In the genomic region with DNA sequence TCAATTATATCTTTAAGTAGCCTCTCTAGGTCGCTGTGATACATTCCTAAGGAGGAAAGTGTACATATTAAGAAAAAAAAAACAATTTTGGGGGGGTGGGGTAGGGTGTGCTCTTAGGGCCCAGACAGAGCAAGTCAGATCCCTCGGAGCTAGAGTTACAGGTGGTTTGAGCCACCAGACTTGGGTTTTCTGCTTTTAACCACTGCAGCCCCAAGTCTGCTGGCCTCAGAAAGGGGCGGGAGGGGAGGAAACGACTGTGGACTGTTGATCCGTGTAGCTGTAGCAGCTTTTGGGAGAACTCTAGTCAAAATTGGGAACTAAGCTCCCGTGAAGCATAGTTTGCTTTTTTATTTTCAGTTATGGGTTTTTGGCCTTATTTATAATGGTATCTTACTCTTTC, we compare ENCODE assay signal across 10 mouse cellular contexts. TPM values are rescaled to one million over a fixed set of nuclear protein-coding genes. Genes with fewer than 3 reads are reported as not detected.
DNase-seq lines count a peak whose midpoint lies in the region; ATAC-seq lines count a peak whose summit lies in the region.
"Had no signal": no experiment of that assay in that cellular context is flagged by ENCODE, and none has a peak within 500 bp of the region (broad histone marks: within the 10 kb centered on the region; RNA-seq: fewer than 3 reads in every experiment).

No protein-coding gene starts in this region.

- H3K4me1 ChIP-seq in lung, embryonic 15.5 days: peaks cover 9% of the 10 kb centered on the region
- H3K4me1 ChIP-seq in forebrain, embryonic 14.5 days (ENCODE audit: control insufficient read depth, insufficient read depth, low read length): peaks cover 8% of the 10 kb centered on the region
- H3K4me1 ChIP-seq in stomach, embryonic 16.5 days (ENCODE audit: control insufficient read depth, insufficient read depth, low read length): peaks cover 11% of the 10 kb centered on the region

- no peak for ATAC-seq in lung, embryonic 15.5 days (ENCODE audit: borderline replicate concordance, extremely low read depth, low FRiP score, low TSS enrichment)
- no peak for ATAC-seq in forebrain, embryonic 14.5 days
- ATAC-seq in stomach, embryonic 16.5 days (ENCODE audit: insufficient read depth, low FRiP score): no peak

- H3K27me3 ChIP-seq in lung, embryonic 15.5 days: no peaks in the 10 kb centered on the region
- no peaks in the 10 kb centered on the region for H3K27me3 ChIP-seq in forebrain, embryonic 14.5 days (replicated peaks; ENCODE audit: control insufficient read depth, insufficient read depth, low read length)
- H3K27me3 ChIP-seq in stomach, embryonic 16.5 days (ENCODE audit: control insufficient read depth, insufficient read depth, low read length): no peaks in the 10 kb centered on the region

- WGBS in lung, embryonic 15.5 days: 33% methylated on average over 6 of the region's 6 CpGs
- 47% methylated on average over 6 of the region's 6 CpGs for WGBS in forebrain, embryonic 14.5 days
- 42% methylated on average over 6 of the region's 6 CpGs for WGBS in stomach, embryonic 16.5 days

- H3K27ac ChIP-seq in lung, embryonic 15.5 days: no peak overlapping the region
- no peak overlapping the region for H3K27ac ChIP-seq in forebrain, embryonic 14.5 days (ENCODE audit: low read depth, low read length)
- H3K27ac ChIP-seq in stomach, embryonic 16.5 days (ENCODE audit: low read length): no peak overlapping the region

- H3K9me3 ChIP-seq in lung, embryonic 15.5 days: no peaks in the 10 kb centered on the region
- no peaks in the 10 kb centered on the region for H3K9me3 ChIP-seq in forebrain, embryonic 14.5 days (replicated peaks; ENCODE audit: control insufficient read depth, low read length)
- no peaks in the 10 kb centered on the region for H3K9me3 ChIP-seq in stomach, embryonic 16.5 days (replicated peaks; ENCODE audit: control insufficient read depth, low read length)

- peak overlapping the region; percentile 89 for H3K4me3 ChIP-seq in lung, embryonic 15.5 days
- peak overlapping the region; percentile 94; the same call in 1 of the 2 replicates for H3K4me3 ChIP-seq in forebrain, embryonic 14.5 days (ENCODE audit: low read depth, low read length)
- peak overlapping the region; percentile 94 for H3K4me3 ChIP-seq in stomach, embryonic 16.5 days (replicated peaks; ENCODE audit: low read length)

- no peak for DNase-seq in lung, postnatal 36 days
- DNase-seq in forebrain, embryonic 14.5 days (ENCODE audit: low spot score): no peak
- DNase-seq in liver: peak; percentile 30
- no peak for DNase-seq in urinary bladder, adult 18-20 months (ENCODE audit: low spot score in 2 of 2)
- no peak for DNase-seq in gastrocnemius, adult 8-10 months (ENCODE audit: low spot score in 2 of 2)
- no peak for DNase-seq in thymus, postnatal 0 days (ENCODE audit: low spot score)
- DNase-seq: lung, adult 2 months; thymus, adult 2 months had no signal

- peak overlapping the region; percentile 65 for H3K4me2 ChIP-seq in lung, embryonic 15.5 days
- H3K4me2 ChIP-seq in forebrain, embryonic 14.5 days (ENCODE audit: low read length): peak overlapping the region; percentile 65
- H3K4me2 ChIP-seq in stomach, embryonic 16.5 days (ENCODE audit: low read depth, low read length): peak overlapping the region; percentile 55

- H3K9ac ChIP-seq in lung, embryonic 15.5 days: peak overlapping the region; percentile 95
- no peak overlapping the region; the same call in 1 of the 2 replicates for H3K9ac ChIP-seq in forebrain, embryonic 14.5 days (ENCODE audit: low read length)
- H3K9ac ChIP-seq in stomach, embryonic 16.5 days (ENCODE audit: low read length): peak overlapping the region; percentile 58

- H3K36me3 ChIP-seq in lung, embryonic 15.5 days: peaks cover 13% of the 10 kb centered on the region; the same call in 1 of the 2 replicates
- peaks cover 6% of the 10 kb centered on the region; the same call in 1 of the 2 replicates for H3K36me3 ChIP-seq in forebrain, embryonic 14.5 days (ENCODE audit: control insufficient read depth, insufficient read depth, low read length)
- no peaks in the 10 kb centered on the region for H3K36me3 ChIP-seq in stomach, embryonic 16.5 days (ENCODE audit: control insufficient read depth, insufficient read depth, low read length)

RNA-seq across cellular contexts. Expression of gene Rhot1, which starts 1.5 kb away (rescaled TPM):
- 51.6 and 54.1 TPM in 2 replicates for polyA plus RNA-seq in lung, embryonic 15.5 days (2015; fragmentation: Nextera tagmentation; extraction: Ambion mirVana)
- polyA plus RNA-seq in forebrain, embryonic 14.5 days (2014; fragmentation: Nextera tagmentation; extraction: Ambion mirVana): 68.8 and 78.1 TPM in 2 replicates
- 43.8 and 48.3 TPM in 2 replicates for polyA plus RNA-seq in stomach, embryonic 16.5 days (2015; fragmentation: Nextera tagmentation; extraction: Ambion mirVana)
- total RNA-seq in gastrocnemius, adult 8-10 months (2022): 10 to 100 TPM; 39.0 to 41.8 (median 40.8) TPM
- 40.3 and 42.8 TPM in 2 replicates for polyA plus RNA-seq in thymus, postnatal 0 days (2015; fragmentation: Nextera tagmentation; extraction: Ambion mirVana)

RNA-seq across cellular contexts. Expression of gene Rnf135, which starts 26.7 kb away (rescaled TPM):
- polyA plus RNA-seq in lung, embryonic 15.5 days (2015; fragmentation: Nextera tagmentation; extraction: Ambion mirVana): 9.6 and 11.7 TPM in 2 replicates
- polyA plus RNA-seq in forebrain, embryonic 14.5 days (2014; fragmentation: Nextera tagmentation; extraction: Ambion mirVana): 2.4 and 2.6 TPM in 2 replicates
- polyA plus RNA-seq in stomach, embryonic 16.5 days (2015; fragmentation: Nextera tagmentation; extraction: Ambion mirVana): 11.6 and 13.3 TPM in 2 replicates
- total RNA-seq in gastrocnemius, adult 8-10 months (2022): 1 to 10 TPM; 1.6 to 2.8 (median 2.4) TPM
- polyA plus RNA-seq in thymus, postnatal 0 days (2015; fragmentation: Nextera tagmentation; extraction: Ambion mirVana): 7.7 and 8.2 TPM in 2 replicates

RNA-seq across cellular contexts. Expression of gene Adap2, which starts 56.4 kb away (rescaled TPM):
- polyA plus RNA-seq in lung, embryonic 15.5 days (2015; fragmentation: Nextera tagmentation; extraction: Ambion mirVana): 2.4 and 2.5 TPM in 2 replicates
- polyA plus RNA-seq in forebrain, embryonic 14.5 days (2014; fragmentation: Nextera tagmentation; extraction: Ambion mirVana): 2.0 TPM in 2 replicates
- polyA plus RNA-seq in stomach, embryonic 16.5 days (2015; fragmentation: Nextera tagmentation; extraction: Ambion mirVana): 4.4 and 5.6 TPM in 2 replicates
- total RNA-seq in gastrocnemius, adult 8-10 months (2022): 1 to 10 TPM; 1.2 to 3.9 (median 2.6) TPM
- 3.2 and 4.1 TPM in 2 replicates for polyA plus RNA-seq in thymus, postnatal 0 days (2015; fragmentation: Nextera tagmentation; extraction: Ambion mirVana)
